Mouse (Mus musculus): ENCODE results near the gene Sigmar1. TPM values are rescaled to one million over a fixed set of nuclear protein-coding genes. Genes with fewer than 3 reads are reported as not detected.

Gene Sigmar1
- polyA plus RNA-seq, 1 experiment from 2014 or later: 58.9 TPM

DNA sequence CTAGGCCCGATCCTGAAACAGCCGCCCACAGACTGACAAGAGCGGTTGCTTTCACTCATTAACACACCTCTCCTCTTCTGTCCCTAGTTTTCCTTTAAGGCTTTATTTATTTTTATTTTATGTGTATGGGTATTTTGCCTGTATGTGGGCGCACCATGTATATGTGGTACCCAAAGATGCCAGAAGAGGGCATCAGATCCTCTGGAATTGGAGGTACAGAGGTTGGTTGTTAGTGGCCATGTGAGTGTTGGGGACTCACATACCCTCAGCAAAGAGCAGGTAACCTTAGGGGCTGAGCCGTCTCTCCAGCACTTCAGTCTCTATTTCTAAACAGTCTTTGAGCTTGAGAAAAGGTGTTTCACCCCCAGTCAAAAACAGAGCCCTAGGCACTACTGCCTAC is 40.4 kb downstream of the Sigmar1 start:
- Histone ChIP-seq H3K4me1 (replicated peaks) (peaks cover 58% of the 10 kb centered on the region), H3K36me3 (peaks cover 60% of the 10 kb centered on the region), H3K4me3 (no peak overlapping the region)

GRCm38 (mm10) chr4:41715082-41715481 is 40.9 kb downstream of the Sigmar1 start:
- no peak overlapping the region for H3K9ac ChIP-seq
- 80% methylated on average over 8 of the region's 8 CpGs for WGBS
- no peaks in the 10 kb centered on the region for H3K27me3 ChIP-seq
- peaks cover 56% of the 10 kb centered on the region for H3K36me3 ChIP-seq
- ATAC-seq (ENCODE audit: low FRiP score): no peak
- H3K9me3 ChIP-seq: no peaks in the 10 kb centered on the region
- H3K27ac ChIP-seq: no peak overlapping the region
- H3K4me1 ChIP-seq (replicated peaks): peaks cover 58% of the 10 kb centered on the region
- no peak overlapping the region for H3K4me2 ChIP-seq
- no peak overlapping the region for H3K4me3 ChIP-seq

More for the DNA sequence above, 40.4 kb downstream of the Sigmar1 start:
- WGBS: 87% methylated on average over 5 of the region's 5 CpGs
- ATAC-seq (ENCODE audit: low FRiP score): no peak
- H3K27me3 ChIP-seq: no peaks in the 10 kb centered on the region
- no peak overlapping the region for H3K27ac ChIP-seq
- no peak overlapping the region for H3K4me2 ChIP-seq
- no peak overlapping the region for H3K9ac ChIP-seq
- no peaks in the 10 kb centered on the region for H3K9me3 ChIP-seq

DNA sequence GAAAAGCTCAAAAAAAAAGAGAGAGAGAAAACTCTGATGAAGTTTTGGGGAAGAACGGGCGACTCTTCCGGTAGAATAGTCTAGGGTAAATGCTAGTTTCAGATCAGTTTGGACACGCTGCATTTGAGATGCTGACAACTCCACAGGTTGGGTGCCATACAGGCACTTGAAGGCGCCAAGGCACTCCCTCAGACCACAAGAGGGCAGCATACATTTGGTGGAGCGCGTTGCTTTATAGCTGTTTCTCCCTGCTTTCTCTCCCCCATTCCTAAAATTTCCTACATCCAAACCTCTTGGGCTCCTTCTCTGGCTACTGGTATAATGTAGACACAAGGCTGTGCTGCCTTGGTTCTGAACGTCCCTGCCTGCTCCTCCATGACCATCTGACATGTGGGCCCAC is 41.7 kb downstream of the Sigmar1 start:
- ATAC-seq (ENCODE audit: low FRiP score): 0 out of 2 replicates have a peak, but pooled peaks have one; percentile 11
- Histone ChIP-seq H3K4me2 (peak overlapping the region; percentile 93), H3K27ac (no peak overlapping the region; the same call in 1 of the 2 replicates), H3K36me3 (peaks cover 48% of the 10 kb centered on the region), H3K4me1 (replicated peaks) (peaks cover 58% of the 10 kb centered on the region), H3K27me3 (no peaks in the 10 kb centered on the region), H3K9ac (no peak overlapping the region), H3K4me3 (peak overlapping the region; percentile 82), H3K9me3 (no peaks in the 10 kb centered on the region)
- 19% methylated on average over 8 of the region's 8 CpGs for WGBS

DNA sequence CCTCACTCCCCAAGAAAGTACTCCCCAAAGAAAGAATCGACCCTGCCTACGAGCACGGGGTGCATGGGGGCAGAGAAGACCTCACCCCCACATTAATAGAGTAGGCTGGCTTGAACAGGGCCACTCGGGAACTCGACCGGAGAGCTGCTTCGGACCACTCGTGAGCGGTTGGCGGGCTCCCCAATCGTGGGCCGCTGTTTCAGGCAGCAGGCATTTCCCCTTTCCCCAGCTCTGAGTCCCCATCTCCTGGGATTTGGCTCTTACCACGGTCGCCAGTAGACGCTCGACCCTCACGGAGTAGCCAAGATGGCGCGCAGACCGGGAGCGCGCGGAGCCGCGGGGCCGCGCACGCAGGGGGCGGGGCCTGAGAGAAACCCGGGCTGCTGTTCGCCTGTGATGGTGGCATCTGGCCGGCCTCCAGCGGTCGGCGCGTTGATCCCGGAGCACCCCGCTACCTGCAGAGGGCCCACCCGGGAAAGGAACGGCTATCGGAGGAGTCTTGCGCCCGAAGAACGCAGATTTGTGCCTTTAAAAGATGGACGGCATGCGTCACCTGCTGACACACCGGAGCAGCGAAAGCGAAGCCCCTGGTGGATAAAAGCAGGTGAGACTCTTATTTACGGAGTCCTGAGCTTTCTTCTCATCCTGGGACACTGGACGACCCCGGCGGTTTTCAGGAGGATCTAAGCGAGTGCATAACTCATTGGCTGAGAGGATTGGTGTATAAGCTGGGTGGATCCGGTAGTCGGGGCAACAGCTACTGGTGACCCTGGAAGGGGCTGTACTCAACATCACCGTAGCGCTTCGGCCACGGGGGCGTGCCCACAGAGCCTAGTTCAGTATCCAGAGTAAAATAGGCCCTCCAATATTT is 42.5 kb downstream of the Sigmar1 start, which contains the start of gene Rpp25l:
Gene Rpp25l, minus strand, starts transcription at position 338 of the 871 bp plus-strand sequence.
- ATAC-seq (ENCODE audit: low FRiP score): peak; percentile 67
- Histone ChIP-seq H3K4me2 (peak within 1 kb of the TSS; percentile 93), H3K27me3 (no peaks in the 10 kb centered on the region), H3K36me3 (peaks cover 40% of the 10 kb centered on the region), H3K9me3 (no peaks in the 10 kb centered on the region), H3K4me1 (replicated peaks) (peaks cover 62% of the 10 kb centered on the region), H3K4me3 (peak within 1 kb of the TSS; percentile 82), H3K9ac (peak within 1 kb of the TSS; percentile 91), H3K27ac (peak within 1 kb of the TSS; percentile 84)
- WGBS: under 1% methylated on average over 61 of the region's 61 CpGs

DNA sequence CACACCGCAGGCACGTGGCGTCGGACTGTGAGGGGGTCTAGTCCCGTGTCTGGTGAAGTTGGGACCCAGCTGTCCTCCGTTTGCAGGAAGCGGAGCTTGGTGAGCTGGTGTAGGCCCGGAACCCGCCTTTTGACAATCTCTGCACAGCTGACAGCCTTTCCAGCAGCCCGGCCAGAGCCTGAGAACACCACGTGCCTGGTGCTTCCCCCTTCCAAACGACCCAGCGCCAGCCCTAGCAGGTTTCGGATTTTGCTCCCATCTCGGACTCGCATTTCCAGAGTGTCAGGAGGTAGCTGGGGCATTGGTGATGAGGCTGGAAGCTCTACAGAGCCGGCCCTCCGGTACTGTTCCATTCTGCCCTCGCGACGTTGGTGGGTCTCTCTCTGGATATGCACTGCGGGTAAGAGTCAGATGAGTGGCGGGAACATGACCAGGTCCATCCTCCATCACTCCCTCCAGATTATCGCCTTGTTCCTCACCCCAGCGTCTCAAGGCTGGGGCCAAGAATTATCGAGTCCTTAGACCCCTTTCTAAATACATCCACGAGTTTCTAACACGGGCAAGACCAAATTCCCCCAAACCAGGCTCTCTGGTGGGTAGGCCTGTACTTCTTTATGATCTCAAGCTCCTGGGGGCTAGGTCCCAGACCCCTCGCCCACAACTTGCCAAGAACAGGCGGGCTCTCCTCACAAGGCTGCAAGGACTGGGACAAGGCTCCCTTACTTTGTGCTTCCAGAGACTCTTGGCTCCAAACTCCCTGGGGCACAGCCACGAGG is 43.3 kb downstream of the Sigmar1 start:
- Histone ChIP-seq H3K4me1 (replicated peaks) (peaks cover 68% of the 10 kb centered on the region), H3K36me3 (peaks cover 32% of the 10 kb centered on the region), H3K9ac (peak overlapping the region; percentile 91), H3K4me3 (peak overlapping the region; percentile 82), H3K27me3 (no peaks in the 10 kb centered on the region), H3K27ac (peak overlapping the region; percentile 84), H3K9me3 (no peaks in the 10 kb centered on the region), H3K4me2 (peak overlapping the region; percentile 93)
- WGBS: 40% methylated on average over 31 of the region's 31 CpGs
- peak; percentile 19 for ATAC-seq (ENCODE audit: low FRiP score)

- peaks cover 68% of the 10 kb centered on the region for H3K4me1 ChIP-seq (replicated peaks)
- peak overlapping the region; percentile 91 for H3K9ac ChIP-seq
- H3K4me3 ChIP-seq: peak overlapping the region; percentile 82
- peaks cover 24% of the 10 kb centered on the region for H3K36me3 ChIP-seq
- WGBS: 79% methylated on average over 16 of the region's 16 CpGs
- H3K9me3 ChIP-seq: no peaks in the 10 kb centered on the region
- H3K27me3 ChIP-seq: no peaks in the 10 kb centered on the region
- peak overlapping the region; percentile 93 for H3K4me2 ChIP-seq
- ATAC-seq (ENCODE audit: low FRiP score): no peak
- H3K27ac ChIP-seq: no peak overlapping the region
Measured at GRCm38 (mm10) chr4:41711705-41712375, 44.1 kb downstream of the Sigmar1 start.

GRCm38 (mm10) chr4:41710229-41710628 is 45.7 kb downstream of the Sigmar1 start:
- peaks cover 72% of the 10 kb centered on the region for H3K4me1 ChIP-seq (replicated peaks)
- no peak for ATAC-seq (ENCODE audit: low FRiP score)

DNA sequence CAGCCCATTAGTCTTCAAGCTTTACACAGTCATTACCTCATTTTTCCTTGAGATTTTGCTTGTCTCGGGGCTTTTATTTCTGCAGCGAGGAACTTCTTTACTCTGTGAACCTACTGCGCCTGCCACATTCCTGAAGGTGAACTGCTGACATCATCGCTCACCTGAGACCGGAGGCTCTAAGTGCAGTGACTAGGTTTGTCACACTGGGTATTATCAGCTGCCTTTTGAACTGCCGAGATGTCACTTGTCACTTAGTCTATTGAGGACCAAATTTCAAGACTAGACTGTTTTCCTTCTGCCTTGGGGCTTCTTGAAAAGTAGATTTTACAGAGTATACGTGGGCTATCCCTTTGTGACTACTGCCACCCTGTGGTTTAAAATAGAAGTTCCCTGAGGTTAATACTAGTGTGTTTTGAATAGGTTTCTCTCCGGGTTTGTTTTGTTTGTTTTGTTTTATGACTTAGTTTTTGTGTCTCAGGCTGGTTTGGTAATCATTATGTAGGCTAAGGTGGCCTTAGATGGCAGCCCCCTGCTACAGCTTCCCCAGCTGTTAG is 47.7 kb downstream of the Sigmar1 start:
- Histone ChIP-seq H3K4me3 (no peak overlapping the region), H3K9me3 (no peaks in the 10 kb centered on the region), H3K27ac (no peak overlapping the region), H3K9ac (no peak overlapping the region), H3K27me3 (0 out of 2 replicates have a peak, but pooled peaks cover 6% of the 10 kb centered on the region), H3K4me2 (no peak overlapping the region), H3K4me1 (replicated peaks) (peaks cover 56% of the 10 kb centered on the region), H3K36me3 (peaks cover 8% of the 10 kb centered on the region; the same call in 1 of the 2 replicates)
- ATAC-seq (ENCODE audit: low FRiP score): no peak
- 45% methylated on average over 8 of the region's 8 CpGs for WGBS

More at GRCm38 (mm10) chr4:41710229-41710628, 45.7 kb downstream of the Sigmar1 start:
- Histone ChIP-seq H3K27ac (no peak overlapping the region), H3K36me3 (peaks cover 12% of the 10 kb centered on the region), H3K4me2 (no peak overlapping the region), H3K9me3 (no peaks in the 10 kb centered on the region), H3K4me3 (no peak overlapping the region), H3K27me3 (0 out of 2 replicates have a peak, but pooled peaks cover 5% of the 10 kb centered on the region), H3K9ac (no peak overlapping the region)
- WGBS: 74% methylated on average over 4 of the region's 4 CpGs

DNA sequence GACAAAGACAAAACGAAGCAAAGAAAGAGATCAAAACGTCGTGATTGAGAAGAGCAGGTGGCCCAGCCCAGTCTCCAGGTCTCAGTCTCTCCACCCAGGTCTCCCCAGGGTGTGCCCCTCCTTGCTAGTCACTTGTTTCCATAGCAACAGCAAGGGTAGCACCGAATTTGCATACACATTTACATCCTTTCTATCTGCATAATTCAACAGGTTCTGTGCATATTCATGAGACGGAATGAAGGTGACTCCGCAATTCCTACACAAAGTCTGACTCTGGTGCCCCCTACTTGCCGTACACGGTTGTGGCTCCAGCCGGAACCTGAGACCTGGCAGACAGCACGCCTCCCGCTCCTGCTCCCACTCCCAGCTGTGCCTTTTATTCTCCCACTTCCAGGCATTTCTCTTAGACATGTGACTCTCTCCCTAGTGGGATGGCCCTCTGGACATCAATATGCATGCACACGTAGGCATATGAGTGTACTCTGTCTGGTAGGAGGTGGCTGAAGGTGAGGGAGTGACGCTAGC is 48.9 kb downstream of the Sigmar1 start:
- peaks cover 47% of the 10 kb centered on the region for H3K4me1 ChIP-seq (replicated peaks)
- H3K4me3 ChIP-seq: no peak overlapping the region
- 0 out of 2 replicates have a peak, but pooled peaks cover 6% of the 10 kb centered on the region for H3K27me3 ChIP-seq
- peaks cover 8% of the 10 kb centered on the region; the same call in 1 of the 2 replicates for H3K36me3 ChIP-seq
- H3K4me2 ChIP-seq: peak overlapping the region; percentile 35
- H3K27ac ChIP-seq: peak overlapping the region; percentile 65
- H3K9me3 ChIP-seq: no peaks in the 10 kb centered on the region
- peak; percentile 78 for ATAC-seq (ENCODE audit: low FRiP score)
- H3K9ac ChIP-seq: peak overlapping the region; percentile 25; the same call in 1 of the 2 replicates
- WGBS: under 1% methylated on average over 13 of the region's 13 CpGs

DNA sequence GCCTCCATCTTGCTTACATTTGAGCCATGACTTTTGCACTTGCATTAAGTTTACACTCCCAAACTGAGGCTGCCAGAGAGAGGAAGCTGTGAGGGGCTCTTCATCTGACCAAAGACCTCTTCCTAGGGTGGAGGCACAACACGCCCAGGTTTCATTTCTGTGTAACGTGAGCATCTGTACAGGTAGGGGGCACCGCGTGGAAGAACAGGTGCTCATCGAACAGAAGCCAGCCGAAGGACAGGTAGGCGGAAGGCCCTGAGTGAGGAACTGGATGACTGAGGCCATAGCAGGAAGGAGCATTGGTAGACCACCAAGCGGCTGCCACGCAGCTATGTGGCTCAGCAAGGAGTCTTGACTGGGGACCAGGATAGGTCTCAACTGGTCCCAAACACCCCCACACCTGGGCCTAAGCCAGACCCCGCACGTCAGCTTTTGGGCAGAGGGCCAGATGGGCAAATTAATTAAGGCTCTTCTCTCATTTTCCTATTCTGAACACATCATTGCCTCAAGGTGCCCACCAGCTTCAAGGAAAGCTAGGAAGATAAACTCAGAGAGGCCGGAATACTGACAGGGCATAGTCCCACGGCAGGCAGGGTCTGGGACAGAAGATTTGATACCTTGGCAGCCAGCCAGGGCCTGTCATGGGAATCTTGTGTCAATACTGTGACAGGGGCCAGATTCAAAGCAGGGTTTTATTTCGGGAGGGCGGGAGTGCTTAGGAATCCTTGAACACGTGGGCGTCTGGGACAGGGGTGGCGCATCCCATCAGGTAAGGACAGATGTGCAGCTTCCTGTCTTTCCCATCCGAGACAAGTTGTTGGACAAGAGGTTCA is 49.8 kb downstream of the Sigmar1 start:
- H3K27ac ChIP-seq: peak overlapping the region; percentile 55
- H3K4me3 ChIP-seq: no peak overlapping the region
- peaks cover 5% of the 10 kb centered on the region; the same call in 1 of the 2 replicates for H3K36me3 ChIP-seq
- 0 out of 2 replicates have a peak, but pooled peaks cover 6% of the 10 kb centered on the region for H3K27me3 ChIP-seq
- WGBS: 56% methylated on average over 19 of the region's 19 CpGs
- peak; percentile 11; the same call in 1 of the 2 replicates for ATAC-seq (ENCODE audit: low FRiP score)
- no peaks in the 10 kb centered on the region for H3K9me3 ChIP-seq
- H3K9ac ChIP-seq: peak overlapping the region; percentile 35; the same call in 1 of the 2 replicates
- peak overlapping the region; percentile 35 for H3K4me2 ChIP-seq
- H3K4me1 ChIP-seq (replicated peaks): peaks cover 37% of the 10 kb centered on the region
